Mouse (Mus musculus) MEL (cell line): ENCODE results near the gene Mapk1ip1.

Source experiments
- CTCF ChIP-seq, 3 experiments: IDR thresholded peaks in 2 of 3; conservative IDR thresholded peaks in 1 of 3; 2 replicates each; pipeline ENCODE4 v1.5.1; 2011 to 2012; ENCODE audit warnings: low read length in 3 of 3, low read depth in 2 of 3, mild to moderate bottlenecking in 2 of 3, improper control_type of control experiment in 1 of 3, inconsistent platforms in 1 of 3, mixed read lengths in 1 of 3, moderate library complexity in 1 of 3; ENCODE audit not compliant: control insufficient read depth in 1 of 3, insufficient read depth in 1 of 3, poor library complexity in 1 of 3, severe bottlenecking in 1 of 3
- E2F4 ChIP-seq: IDR thresholded peaks from 2 replicates; pipeline ENCODE4 v1.6.1; 2011; ENCODE audit warnings: low read depth, low read length, improper control_type of control experiment, borderline replicate concordance
- ELF1 ChIP-seq: IDR thresholded peaks from 2 replicates; pipeline ENCODE4 v1.6.1; 2014; ENCODE audit warnings: low read depth, mild to moderate bottlenecking, inconsistent platforms, low read length, improper control_type of control experiment, moderate library complexity
- EP300 ChIP-seq, 2 experiments: IDR thresholded peaks; 2 replicates each; pipeline ENCODE4 v1.6.1; 2011; ENCODE audit warnings: improper control_type of control experiment in 2 of 2, low read length in 2 of 2, low read depth in 1 of 2, mild to moderate bottlenecking in 1 of 2
- GABPA ChIP-seq: IDR thresholded peaks from 2 replicates; pipeline ENCODE4 v1.6.1; 2012; ENCODE audit warnings: low read depth, mild to moderate bottlenecking, inconsistent platforms, low read length, improper control_type of control experiment, moderate library complexity
- GATA1 ChIP-seq: IDR thresholded peaks from 2 replicates; pipeline ENCODE4 v1.6.1; 2011; ENCODE audit warnings: low read depth, low read length, improper control_type of control experiment
- POLR2A ChIP-seq, 2 experiments: IDR thresholded peaks; 2 replicates each; pipeline ENCODE4 v1.6.1; 2011 to 2012; ENCODE audit warnings: low read length in 2 of 2, mild to moderate bottlenecking in 2 of 2, control low read depth in 1 of 2, improper control_type of control experiment in 1 of 2, low read depth in 1 of 2, moderate library complexity in 1 of 2; ENCODE audit not compliant: control insufficient read depth in 1 of 2, insufficient read depth in 1 of 2, poor library complexity in 1 of 2
- RAD21 ChIP-seq: IDR thresholded peaks from 2 replicates; pipeline ENCODE4 v1.6.1; 2011; ENCODE audit warnings: mild to moderate bottlenecking, low read depth, low read length, improper control_type of control experiment
- SMC3 ChIP-seq: IDR thresholded peaks from 2 replicates; pipeline ENCODE4 v1.6.1; 2011; ENCODE audit warnings: low read depth, low read length, improper control_type of control experiment
- USF2 ChIP-seq, 2 experiments: IDR thresholded peaks; 2 replicates each; pipeline ENCODE4 v1.6.1; 2011 to 2012; ENCODE audit warnings: improper control_type of control experiment in 2 of 2, low read length in 2 of 2, borderline replicate concordance in 1 of 2, inconsistent platforms in 1 of 2, low read depth in 1 of 2, mild to moderate bottlenecking in 1 of 2; ENCODE audit not compliant: insufficient read depth in 1 of 2

DNA sequence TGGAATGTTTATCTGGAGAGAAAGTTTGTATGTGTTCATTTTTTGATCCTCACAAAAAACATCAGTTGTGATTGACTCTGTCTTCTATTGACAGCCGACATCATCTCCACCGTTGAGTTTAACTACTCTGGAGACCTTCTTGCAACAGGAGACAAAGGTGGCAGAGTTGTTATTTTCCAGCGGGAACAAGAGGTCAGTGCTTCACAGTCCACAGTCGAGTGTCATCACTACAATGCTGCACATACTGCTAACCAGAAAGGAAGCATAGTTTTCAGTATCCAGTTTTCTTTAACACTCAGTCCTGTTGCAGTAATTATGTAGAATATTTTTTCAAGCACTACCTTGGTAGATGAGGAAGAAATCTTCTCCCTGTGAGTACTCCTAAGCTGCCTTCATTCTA lies 22.2 kb upstream of the Mapk1ip1 start:
- TF ChIP-seq EP300 (IDR thresholded peaks at IDR 0.05; ENCODE audit: low read depth in 1 of 2, low read length in 2 of 2) (no peak), E2F4 (no peak), SMC3 (no peak), GATA1 (no peak), CTCF (IDR thresholded peaks at IDR 0.05 in 2 of 3, conservative IDR thresholded peaks at IDR 0.05 in 1 of 3; ENCODE audit: control insufficient read depth in 1 of 3, insufficient read depth in 1 of 3, low read depth in 2 of 3, low read length in 3 of 3, poor library complexity in 1 of 3, severe bottlenecking in 1 of 3) (no peak), GABPA (no peak), RAD21 (no peak), POLR2A (IDR thresholded peaks at IDR 0.05; ENCODE audit: control insufficient read depth in 1 of 2, insufficient read depth in 1 of 2, low read depth in 1 of 2, low read length in 2 of 2, poor library complexity in 1 of 2) (no peak), USF2 (IDR thresholded peaks at IDR 0.05; ENCODE audit: borderline replicate concordance in 1 of 2, insufficient read depth in 1 of 2, low read depth in 1 of 2, low read length in 2 of 2) (no peak), ELF1 (no peak)
